Mouse (Mus musculus): ENCODE measurements at regions not wholly inside any gene's neighbourhood (a gene's known extent, or its start where the extent isn't known, plus 50 kb on each side); places are given as distances from the start of the nearest gene placed in this dataset.

DNA sequence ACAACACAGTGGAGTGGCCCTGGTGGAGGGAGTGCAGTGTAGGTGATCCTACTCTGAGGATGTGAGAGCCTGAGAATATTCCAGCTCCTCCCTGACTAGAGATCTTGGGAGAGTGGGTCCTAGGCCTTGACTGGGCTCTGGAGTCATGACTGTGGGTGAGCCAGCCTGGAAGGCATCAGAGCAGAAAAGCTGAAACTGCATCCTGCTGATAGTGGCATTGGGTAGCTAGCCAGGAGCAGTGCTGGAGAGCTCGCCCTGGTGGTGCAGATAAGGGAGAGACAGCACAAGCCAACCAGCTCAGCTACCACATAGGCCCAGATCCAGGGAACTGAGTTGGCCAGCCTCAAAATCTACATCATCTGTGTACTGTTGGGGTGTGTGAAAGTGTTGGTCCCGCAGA is 58.8 kb upstream of the Kcna4 start:
- ATAC-seq: no peak
- no peak overlapping the region for H3K4me2 ChIP-seq (ENCODE audit: low read length)
- no peak overlapping the region for H3K27ac ChIP-seq (ENCODE audit: low read length)
- H3K27me3 ChIP-seq (ENCODE audit: control insufficient read depth, insufficient read depth, low read depth, low read length): no peaks in the 10 kb centered on the region
- 79% methylated on average over 2 of the region's 2 CpGs for WGBS
- no peak overlapping the region for H3K9ac ChIP-seq (ENCODE audit: low read depth, low read length)
- no peaks in the 10 kb centered on the region for H3K36me3 ChIP-seq (ENCODE audit: control insufficient read depth, insufficient read depth, low read length)
- no peaks in the 10 kb centered on the region for H3K4me1 ChIP-seq (ENCODE audit: control insufficient read depth, insufficient read depth, low read length)
- H3K9me3 ChIP-seq (replicated peaks; ENCODE audit: control insufficient read depth, low read length, poor library complexity, severe bottlenecking): no peaks in the 10 kb centered on the region
- H3K4me3 ChIP-seq (ENCODE audit: low read depth, low read length): no peak overlapping the region

DNA sequence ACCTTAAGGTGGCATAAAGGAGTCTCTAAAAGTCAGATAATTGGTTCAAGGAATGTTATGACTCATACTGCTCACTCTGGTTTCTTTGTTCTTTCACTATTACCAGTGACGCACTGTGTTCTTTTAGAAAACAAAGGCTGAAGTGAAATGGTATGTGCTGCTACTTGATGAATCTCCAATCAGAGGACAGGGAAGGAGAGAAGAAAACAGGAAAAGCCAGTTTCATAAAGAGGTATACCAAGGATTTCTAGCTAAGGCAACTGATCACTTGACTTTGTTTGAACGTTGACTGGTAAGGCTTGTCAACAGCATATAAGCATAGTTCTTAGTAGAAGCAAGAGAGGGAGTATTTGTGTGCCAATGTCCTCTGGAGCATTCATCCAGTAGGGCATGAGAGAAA is 57.6 kb upstream of the Kcna4 start:
- no peaks in the 10 kb centered on the region for H3K9me3 ChIP-seq (replicated peaks; ENCODE audit: control insufficient read depth, low read length, poor library complexity, severe bottlenecking)
- H3K27ac ChIP-seq (ENCODE audit: low read length): no peak overlapping the region
- no peak for ATAC-seq
- H3K4me1 ChIP-seq (ENCODE audit: control insufficient read depth, insufficient read depth, low read length): no peaks in the 10 kb centered on the region
- WGBS: 76% methylated on average over 2 of the region's 2 CpGs
- no peak overlapping the region for H3K4me2 ChIP-seq (ENCODE audit: low read length)
- no peaks in the 10 kb centered on the region for H3K36me3 ChIP-seq (ENCODE audit: control insufficient read depth, insufficient read depth, low read length)
- H3K27me3 ChIP-seq (ENCODE audit: control insufficient read depth, insufficient read depth, low read depth, low read length): no peaks in the 10 kb centered on the region
- no peak overlapping the region for H3K9ac ChIP-seq (ENCODE audit: low read depth, low read length)
- no peak overlapping the region for H3K4me3 ChIP-seq (ENCODE audit: low read depth, low read length)

All from midbrain, embryonic 16.5 days (tissue).